Mouse (Mus musculus) erythroblast, embryonic 14.5 days (primary cell): ENCODE results near the gene Dnajb12.

Experiments
- GATA1 ChIP-seq: IDR thresholded peaks from 2 replicates; pipeline ENCODE4 v1.6.1; 2012; ENCODE audit warnings: low read length, inconsistent platforms, mixed read lengths
- TAL1 ChIP-seq: IDR thresholded peaks from 3 replicates; pipeline ENCODE4 v1.6.1; 2012; ENCODE audit warnings: low read length, inconsistent platforms, mixed read lengths

GRCm38 (mm10) chr10:59942281-59942846 is 63.0 kb downstream of the Dnajb12 start:
- no peak for TF ChIP-seq GATA1
- no peak for TF ChIP-seq TAL1
